Mouse (Mus musculus) lung, adult 2 months (tissue): ENCODE data around the gene Sipa1l1. TPM values are rescaled to one million over a fixed set of nuclear protein-coding genes. Genes with fewer than 3 reads are reported as not detected.

Experiments used
- DNase-seq: peaks from one replicate; pipeline ENCODE4 v3.0.0; 2022
- H3K4me1 ChIP-seq: fragments of 200-500 bp; 2 replicates; pipeline ENCODE4 v1.6.1; 2011; ENCODE audit warnings: low read length; ENCODE audit not compliant: control insufficient read depth, insufficient read depth
- H3K4me3 ChIP-seq: fragments of 200-500 bp; replicated peaks from 2 replicates; pipeline ENCODE3; 2011; ENCODE audit warnings: low read depth, mild to moderate bottlenecking, control low read depth, low read length; ENCODE audit errors: extremely low read depth
- CTCF ChIP-seq: fragments of 200-500 bp; IDR thresholded peaks from 2 replicates; pipeline ENCODE4 v1.5.1; 2011; ENCODE audit warnings: mild to moderate bottlenecking, low read length, control low read depth; ENCODE audit not compliant: insufficient read depth
- POLR2A ChIP-seq: fragments of 200-500 bp; IDR thresholded peaks from 2 replicates; pipeline ENCODE4 v1.6.1; 2011; ENCODE audit warnings: low read depth, mild to moderate bottlenecking, control low read depth, low read length, borderline replicate concordance; ENCODE audit errors: extremely low read depth
- WGBS: fragments of 180-500 bp; shearing (Covaris S2); methylation state at CpG from one replicate; pipeline ENCODE4 v1.1.7; 2018; 5-methylcytosine and 5-hydroxymethylcytosine counted together
- polyA plus RNA-seq: library from polyadenylated mRNA; depleted of rRNA; stranded (reverse); fragments of >200 nt; gene quantifications from 2 replicates; pipeline ENCODE4 v1.2.3, GENCODE M21; 2012

The Sipa1l1 gene
- polyA plus RNA-seq, 1 experiment: 26.9 TPM

- Histone ChIP-seq H3K4me3 (no peak overlapping the region), H3K4me1 (peaks cover 2% of the 10 kb centered on the region; the same call in 1 of the 2 replicates)
- WGBS: 44% methylated on average over 5 of the region's 5 CpGs
- DNase-seq: no peak
- TF ChIP-seq POLR2A: no peak
- TF ChIP-seq CTCF: no peak
Measured at GRCm38 (mm10) chr12:82468416-82468815, 299.3 kb downstream of the Sipa1l1 start.

GRCm38 (mm10) chr12:82469706-82470361 is 300.7 kb downstream of the Sipa1l1 start:
- WGBS: 2% methylated on average over 12 of the region's 12 CpGs
- peak; percentile 82 for DNase-seq
- Histone ChIP-seq H3K4me3 (peak overlapping the region; percentile 60), H3K4me1 (peaks cover 2% of the 10 kb centered on the region; the same call in 1 of the 2 replicates)
- TF ChIP-seq CTCF: peak; percentile 99
- peak; percentile 33; the same call in 1 of the 2 replicates for TF ChIP-seq POLR2A

GRCm38 (mm10) chr12:82470362-82470936 is 301.3 kb downstream of the Sipa1l1 start:
- WGBS: 3% methylated on average over 18 of the region's 18 CpGs
- H3K4me3 ChIP-seq: peak overlapping the region; percentile 60
- no peak for TF ChIP-seq CTCF
- TF ChIP-seq POLR2A: 0 out of 2 replicates have a peak, but pooled peaks have one; percentile 35
- H3K4me1 ChIP-seq: peaks cover 2% of the 10 kb centered on the region; the same call in 1 of the 2 replicates
- DNase-seq: peak; percentile 51

- WGBS: 63% methylated on average over 3 of the region's 3 CpGs
- H3K4me1 ChIP-seq: peaks cover 2% of the 10 kb centered on the region; the same call in 1 of the 2 replicates
- DNase-seq: no peak
- no peak overlapping the region for H3K4me3 ChIP-seq
- TF ChIP-seq CTCF (no peak), POLR2A (no peak)
Measured at GRCm38 (mm10) chr12:82472796-82473195, 303.7 kb downstream of the Sipa1l1 start.

GRCm38 (mm10) chr12:82473238-82473637 is 304.1 kb downstream of the Sipa1l1 start:
- WGBS: 80% methylated on average over 4 of the region's 4 CpGs
- H3K4me1 ChIP-seq: peaks cover 2% of the 10 kb centered on the region; the same call in 1 of the 2 replicates
- H3K4me3 ChIP-seq: no peak overlapping the region
- TF ChIP-seq POLR2A: no peak
- no peak for TF ChIP-seq CTCF
- DNase-seq: no peak

- Histone ChIP-seq H3K4me3 (no peak overlapping the region), H3K4me1 (peaks cover 2% of the 10 kb centered on the region; the same call in 1 of the 2 replicates)
- DNase-seq: no peak
- 73% methylated on average over 4 of the region's 4 CpGs for WGBS
- no peak for TF ChIP-seq POLR2A
- no peak for TF ChIP-seq CTCF
Measured at GRCm38 (mm10) chr12:82474409-82474808, 305.3 kb downstream of the Sipa1l1 start.

- no peak for TF ChIP-seq POLR2A
- TF ChIP-seq CTCF: no peak
- DNase-seq: no peak
- 87% methylated on average over 10 of the region's 10 CpGs for WGBS
Measured at GRCm38 (mm10) chr12:82476028-82476427, 306.9 kb downstream of the Sipa1l1 start.

GRCm38 (mm10) chr12:82476580-82476979 is 307.5 kb downstream of the Sipa1l1 start:
- H3K4me3 ChIP-seq: no peak overlapping the region
- WGBS: 57% methylated on average over 2 of the region's 2 CpGs

More at GRCm38 (mm10) chr12:82476028-82476427, 306.9 kb downstream of the Sipa1l1 start:
- no peaks in the 10 kb centered on the region for H3K4me1 ChIP-seq
- no peak overlapping the region for H3K4me3 ChIP-seq

GRCm38 (mm10) chr12:82477826-82478225 is 308.7 kb downstream of the Sipa1l1 start:
- 58% methylated on average over 5 of the region's 5 CpGs for WGBS
- TF ChIP-seq POLR2A (no peak), CTCF (no peak)
- Histone ChIP-seq H3K4me1 (no peaks in the 10 kb centered on the region), H3K4me3 (no peak overlapping the region)
- no peak for DNase-seq

More at GRCm38 (mm10) chr12:82476580-82476979, 307.5 kb downstream of the Sipa1l1 start:
- no peaks in the 10 kb centered on the region for H3K4me1 ChIP-seq
- TF ChIP-seq POLR2A (no peak), CTCF (no peak)
- no peak for DNase-seq
